Mouse (Mus musculus): Measurements from ENCODE around the gene Grem1.

Grem1 gene

GRCm38 (mm10) chr2:113757525-113758310, 728 bp downstream of the Grem1 start:
- DNase-seq (ENCODE audit: low spot score), result peak; percentile 27

GRCm38 (mm10) chr2:113756924-113757524, 1.4 kb downstream of the Grem1 start:
- DNase-seq (ENCODE audit: low spot score), result no peak

- no peak for DNase-seq (ENCODE audit: low spot score)
Measured at GRCm38 (mm10) chr2:113749721-113750120, 8.7 kb downstream of the Grem1 start.

- DNase-seq (ENCODE audit: low spot score), result no peak
Measured at GRCm38 (mm10) chr2:113749309-113749708, 9.1 kb downstream of the Grem1 start.

- DNase-seq (ENCODE audit: low spot score), result no peak
Measured at GRCm38 (mm10) chr2:113728581-113728980, 29.9 kb downstream of the Grem1 start.

GRCm38 (mm10) chr2:113714801-113715200, 43.6 kb downstream of the Grem1 start:
- DNase-seq (ENCODE audit: low spot score), result no peak

- DNase-seq (ENCODE audit: low spot score), result no peak
Measured at GRCm38 (mm10) chr2:113713406-113713805, 45.0 kb downstream of the Grem1 start.

- DNase-seq (ENCODE audit: low spot score), result no peak
Measured at GRCm38 (mm10) chr2:113707507-113707906, 50.9 kb downstream of the Grem1 start.

GRCm38 (mm10) chr2:113701507-113701906, 56.9 kb downstream of the Grem1 start:
- DNase-seq (ENCODE audit: low spot score), result no peak

GRCm38 (mm10) chr2:113696647-113697046, 61.8 kb downstream of the Grem1 start:
- no peak for DNase-seq (ENCODE audit: low spot score)

GRCm38 (mm10) chr2:113696222-113696621, 62.2 kb downstream of the Grem1 start:
- DNase-seq (ENCODE audit: low spot score), result no peak

All from layer of hippocampus, adult 11-12 months (tissue).